Mouse (Mus musculus) liver, embryonic 11.5 days (tissue): ENCODE results near the gene Dydc2. TPM values are rescaled to one million over a fixed set of nuclear protein-coding genes. Genes with fewer than 3 reads are reported as not detected.
A peak's percentile ranks its signal among the peaks of the same experiment; 100 is the strongest.

Experiments
- ATAC-seq: fragments of 200-750 bp; cut with Nextera tagmentation; replicated peaks from 2 replicates; pipeline ENCODE4 v1.8.0; 2017; ENCODE audit warnings: moderate number of reproducible peaks, mild to moderate bottlenecking, moderate TSS enrichment, moderate library complexity; ENCODE audit not compliant: low FRiP score
- DNase-seq: peaks from one replicate; pipeline ENCODE4 v3.0.0-alpha.2; 2017; ENCODE audit warnings: low spot score
- H3K27ac ChIP-seq: fragments of 300-500 bp; sonication (generic); 2 replicates; pipeline ENCODE4 v1.5.1; 2014; ENCODE audit warnings: mild to moderate bottlenecking, low read depth, low read length, control low read depth
- H3K27me3 ChIP-seq: fragments of 300-500 bp; sonication (generic); replicated peaks from 2 replicates; pipeline ENCODE4 v1.6.1; 2014; ENCODE audit warnings: low read length, mixed read lengths; ENCODE audit not compliant: control insufficient read depth, insufficient read depth
- H3K36me3 ChIP-seq: fragments of 300-500 bp; sonication (generic); 2 replicates; pipeline ENCODE4 v1.6.1; 2014; ENCODE audit warnings: mild to moderate bottlenecking, low read length, moderate library complexity, mixed read lengths; ENCODE audit not compliant: control insufficient read depth, insufficient read depth
- H3K4me1 ChIP-seq: fragments of 300-500 bp; sonication (generic); replicated peaks from 2 replicates; pipeline ENCODE4 v1.6.1; 2014; ENCODE audit warnings: low read length, mixed read lengths; ENCODE audit not compliant: control insufficient read depth, insufficient read depth
- H3K4me2 ChIP-seq: fragments of 300-500 bp; sonication (generic); 2 replicates; pipeline ENCODE4 v1.6.1; 2014; ENCODE audit warnings: mild to moderate bottlenecking, control low read depth, moderate library complexity
- H3K4me3 ChIP-seq: fragments of 300-500 bp; sonication (generic); 2 replicates; pipeline ENCODE4 v1.5.1; 2014; ENCODE audit warnings: low read depth, low read length, control low read depth
- H3K9ac ChIP-seq: fragments of 300-500 bp; sonication (generic); 2 replicates; pipeline ENCODE4 v1.6.1; 2014; ENCODE audit warnings: low read depth, low read length, control low read depth
- H3K9me3 ChIP-seq: fragments of 300-500 bp; sonication (generic); 2 replicates; pipeline ENCODE4 v1.6.1; 2016; ENCODE audit warnings: low read length, inconsistent platforms, mixed read lengths; ENCODE audit not compliant: control insufficient read depth
- WGBS: fragments of 180-500 bp; shearing (Covaris S2); extraction: QIAGEN DNeasy Blood & Tissue Kit; methylation state at CpG from one replicate; pipeline ENCODE4 v1.1.7; 2014; 5-methylcytosine and 5-hydroxymethylcytosine counted together
- polyA plus RNA-seq: library from polyadenylated mRNA; unstranded; fragments of >200 nt; fragmentation: Nextera tagmentation; extraction: Ambion mirVana; gene quantifications from 2 replicates; pipeline ENCODE4 v1.2.1, GENCODE M21; 2014

Dydc2 gene
- polyA plus RNA-seq, 1 experiment from 2014 or later: not detected

DNA sequence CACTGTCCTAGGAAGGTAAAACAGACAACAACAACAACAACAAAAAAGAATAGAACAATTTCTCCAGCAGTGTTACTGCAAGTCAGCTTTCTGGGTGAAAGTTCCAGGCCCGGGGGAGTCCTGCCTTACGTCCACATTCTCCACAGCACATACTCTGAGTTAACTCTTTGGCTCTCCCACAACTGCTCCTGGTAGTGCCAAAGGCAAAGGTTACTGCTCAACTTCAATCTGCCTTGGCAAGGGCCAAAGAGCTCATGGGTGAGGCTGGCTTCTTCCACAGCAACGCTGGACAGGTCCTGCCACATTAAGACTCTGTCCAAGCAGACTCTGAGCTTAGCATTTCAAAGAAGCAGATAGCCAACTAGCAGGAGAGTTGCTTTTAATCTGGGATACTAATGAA, 57.1 kb downstream of the Dydc2 start:
- Histone ChIP-seq H3K4me3 (no peak overlapping the region), H3K27ac (peak overlapping the region; percentile 17; the same call in 1 of the 2 replicates), H3K4me2 (peak overlapping the region; percentile 32; the same call in 1 of the 2 replicates), H3K4me1 (peaks cover 43% of the 10 kb centered on the region), H3K9ac (no peak overlapping the region), H3K36me3 (no peaks in the 10 kb centered on the region), H3K27me3 (no peaks in the 10 kb centered on the region), H3K9me3 (no peaks in the 10 kb centered on the region)
- DNase-seq (no peak), ATAC-seq (no peak)
- 76% methylated on average over 3 of the region's 3 CpGs for WGBS

DNA sequence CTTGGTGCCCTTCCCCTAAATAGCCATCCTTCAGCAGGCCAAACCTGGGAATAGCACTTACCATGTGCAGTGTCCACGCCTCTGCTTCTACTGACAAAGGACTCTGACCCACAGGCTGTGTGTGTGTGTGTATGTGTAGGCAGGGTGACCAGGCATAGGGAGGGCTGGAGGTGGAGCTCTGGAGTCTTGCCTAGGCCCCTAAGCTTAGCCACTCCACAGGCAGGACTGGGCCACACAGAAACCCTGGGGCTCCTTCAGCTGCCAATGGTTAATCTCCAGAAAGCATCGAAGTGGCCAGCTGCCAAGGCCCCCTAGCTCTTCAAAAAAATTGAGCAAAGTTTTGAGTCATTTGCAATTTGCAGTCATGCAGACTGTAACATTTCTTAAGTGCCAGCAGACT, 60.9 kb downstream of the Dydc2 start:
- peak; percentile 77 for ATAC-seq
- 51% methylated on average over 2 of the region's 2 CpGs for WGBS
- no peak for DNase-seq

DNA sequence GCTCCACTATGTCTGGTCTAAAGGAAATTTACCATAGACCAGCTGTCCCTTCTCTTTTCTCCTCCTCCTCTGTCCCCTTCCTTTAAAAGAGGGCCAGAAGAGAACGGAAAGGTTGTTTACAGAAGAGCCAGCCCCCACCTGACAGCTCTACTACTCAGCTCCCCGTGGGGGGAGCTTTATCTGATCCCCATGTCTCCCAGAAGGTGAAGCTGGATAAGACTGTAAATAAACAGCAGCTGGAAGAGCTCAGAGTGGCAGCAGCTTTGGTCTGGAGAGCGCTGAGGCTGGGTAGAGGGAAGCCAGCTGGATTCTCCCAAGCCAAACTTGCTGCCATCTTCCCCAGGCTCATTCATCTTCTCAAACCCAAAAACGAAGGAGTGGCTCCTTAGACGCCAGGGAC, 61.4 kb downstream of the Dydc2 start:
- peak overlapping the region; percentile 24 for H3K4me3 ChIP-seq
- H3K27me3 ChIP-seq: no peaks in the 10 kb centered on the region
- peak overlapping the region; percentile 57 for H3K4me2 ChIP-seq
- WGBS: 17% methylated on average over 5 of the region's 5 CpGs
- H3K36me3 ChIP-seq: no peaks in the 10 kb centered on the region
- no peak for DNase-seq
- peaks cover 45% of the 10 kb centered on the region for H3K4me1 ChIP-seq
- peak; percentile 79 for ATAC-seq
- H3K27ac ChIP-seq: peak overlapping the region; percentile 85
- H3K9me3 ChIP-seq: no peaks in the 10 kb centered on the region
- peak overlapping the region; percentile 52 for H3K9ac ChIP-seq

More for the DNA sequence above, 60.9 kb downstream of the Dydc2 start:
- peak overlapping the region; percentile 24; the same call in 1 of the 2 replicates for H3K4me3 ChIP-seq
- peaks cover 49% of the 10 kb centered on the region for H3K4me1 ChIP-seq
- no peaks in the 10 kb centered on the region for H3K27me3 ChIP-seq
- peak overlapping the region; percentile 85 for H3K27ac ChIP-seq
- H3K9ac ChIP-seq: peak overlapping the region; percentile 52; the same call in 1 of the 2 replicates
- H3K9me3 ChIP-seq: no peaks in the 10 kb centered on the region
- H3K4me2 ChIP-seq: peak overlapping the region; percentile 57
- H3K36me3 ChIP-seq: no peaks in the 10 kb centered on the region

DNA sequence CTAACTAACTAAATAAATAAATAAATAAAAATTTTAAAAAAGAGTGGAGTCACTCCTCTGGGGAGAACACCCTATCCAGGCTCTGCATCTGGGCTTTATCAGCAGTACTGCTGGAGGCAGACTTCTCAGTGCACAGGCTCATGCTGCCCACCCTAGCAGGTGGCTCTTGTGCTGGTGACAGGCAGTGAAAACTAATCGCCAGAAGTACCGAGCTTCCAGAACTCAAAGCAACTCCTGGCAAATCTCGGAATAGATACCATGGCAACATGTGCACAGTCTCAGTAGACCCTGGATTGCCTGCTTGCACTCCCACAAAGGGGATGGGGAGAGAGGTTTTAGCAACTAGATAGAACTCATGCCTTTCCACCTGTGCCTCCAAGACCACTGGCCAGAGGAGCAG, 62.1 kb downstream of the Dydc2 start:
- Histone ChIP-seq H3K9ac (peak overlapping the region; percentile 44), H3K4me2 (peak overlapping the region; percentile 57), H3K4me3 (peak overlapping the region; percentile 24; the same call in 1 of the 2 replicates), H3K4me1 (peaks cover 43% of the 10 kb centered on the region), H3K9me3 (no peaks in the 10 kb centered on the region), H3K27ac (peak overlapping the region; percentile 85), H3K27me3 (no peaks in the 10 kb centered on the region), H3K36me3 (no peaks in the 10 kb centered on the region; the same call in 1 of the 2 replicates)
- DNase-seq (no peak), ATAC-seq (peak; percentile 94)
- 34% methylated on average over 3 of the region's 3 CpGs for WGBS

DNA sequence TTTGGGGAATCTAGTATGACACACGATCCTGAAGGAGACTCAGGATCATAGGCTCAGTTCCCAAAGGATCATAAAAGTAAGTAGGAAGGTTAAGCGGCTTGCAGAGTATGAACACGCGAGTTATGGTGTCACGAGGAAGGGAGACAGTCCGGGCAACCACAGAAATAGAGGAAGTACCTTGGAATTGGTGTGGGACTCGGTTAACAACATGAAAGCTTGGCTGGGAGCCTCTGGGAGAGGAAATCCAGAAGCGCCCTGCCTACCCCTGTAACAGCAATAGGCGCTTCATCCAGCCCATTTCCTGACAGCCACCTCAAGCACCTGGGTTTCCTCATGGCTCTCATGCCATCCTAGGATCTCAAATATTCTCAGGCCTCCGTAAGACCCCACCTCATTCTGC, 62.7 kb downstream of the Dydc2 start:
- H3K36me3 ChIP-seq: no peaks in the 10 kb centered on the region; the same call in 1 of the 2 replicates
- H3K4me2 ChIP-seq: peak overlapping the region; percentile 57
- H3K4me1 ChIP-seq: peaks cover 43% of the 10 kb centered on the region
- DNase-seq (no peak), ATAC-seq (no peak)
- no peaks in the 10 kb centered on the region for H3K27me3 ChIP-seq
- WGBS: 61% methylated on average over 10 of the region's 10 CpGs
- H3K4me3 ChIP-seq: no peak overlapping the region
- H3K9ac ChIP-seq: peak overlapping the region; percentile 44
- H3K9me3 ChIP-seq: no peaks in the 10 kb centered on the region
- peak overlapping the region; percentile 85 for H3K27ac ChIP-seq

DNA sequence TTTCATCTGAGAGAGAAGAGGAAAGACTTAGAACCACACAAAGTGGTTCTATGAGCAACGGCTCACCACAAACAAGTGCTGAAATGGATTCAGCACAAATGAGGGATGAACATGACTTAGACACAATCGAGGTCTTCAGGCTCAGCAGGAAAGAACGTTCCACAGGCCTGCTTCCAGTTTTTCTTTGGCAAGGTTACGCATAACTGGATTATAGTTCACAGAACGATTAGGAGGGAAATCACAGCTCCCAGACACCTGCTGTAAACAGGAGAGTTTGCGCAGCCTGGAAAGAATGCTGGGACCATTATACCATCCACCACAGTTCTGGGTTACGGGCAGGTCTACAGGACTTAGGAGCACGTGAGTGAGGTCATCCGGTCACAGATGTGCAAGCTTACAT, 63.3 kb downstream of the Dydc2 start:
- DNase-seq (no peak), ATAC-seq (no peak)
- no peaks in the 10 kb centered on the region for H3K9me3 ChIP-seq
- H3K27me3 ChIP-seq: no peaks in the 10 kb centered on the region
- WGBS: 82% methylated on average over 9 of the region's 9 CpGs
- H3K4me1 ChIP-seq: peaks cover 43% of the 10 kb centered on the region
- no peaks in the 10 kb centered on the region; the same call in 1 of the 2 replicates for H3K36me3 ChIP-seq
- H3K9ac ChIP-seq: no peak overlapping the region
- H3K27ac ChIP-seq: no peak overlapping the region
- no peak overlapping the region for H3K4me3 ChIP-seq
- peak overlapping the region; percentile 57 for H3K4me2 ChIP-seq

DNA sequence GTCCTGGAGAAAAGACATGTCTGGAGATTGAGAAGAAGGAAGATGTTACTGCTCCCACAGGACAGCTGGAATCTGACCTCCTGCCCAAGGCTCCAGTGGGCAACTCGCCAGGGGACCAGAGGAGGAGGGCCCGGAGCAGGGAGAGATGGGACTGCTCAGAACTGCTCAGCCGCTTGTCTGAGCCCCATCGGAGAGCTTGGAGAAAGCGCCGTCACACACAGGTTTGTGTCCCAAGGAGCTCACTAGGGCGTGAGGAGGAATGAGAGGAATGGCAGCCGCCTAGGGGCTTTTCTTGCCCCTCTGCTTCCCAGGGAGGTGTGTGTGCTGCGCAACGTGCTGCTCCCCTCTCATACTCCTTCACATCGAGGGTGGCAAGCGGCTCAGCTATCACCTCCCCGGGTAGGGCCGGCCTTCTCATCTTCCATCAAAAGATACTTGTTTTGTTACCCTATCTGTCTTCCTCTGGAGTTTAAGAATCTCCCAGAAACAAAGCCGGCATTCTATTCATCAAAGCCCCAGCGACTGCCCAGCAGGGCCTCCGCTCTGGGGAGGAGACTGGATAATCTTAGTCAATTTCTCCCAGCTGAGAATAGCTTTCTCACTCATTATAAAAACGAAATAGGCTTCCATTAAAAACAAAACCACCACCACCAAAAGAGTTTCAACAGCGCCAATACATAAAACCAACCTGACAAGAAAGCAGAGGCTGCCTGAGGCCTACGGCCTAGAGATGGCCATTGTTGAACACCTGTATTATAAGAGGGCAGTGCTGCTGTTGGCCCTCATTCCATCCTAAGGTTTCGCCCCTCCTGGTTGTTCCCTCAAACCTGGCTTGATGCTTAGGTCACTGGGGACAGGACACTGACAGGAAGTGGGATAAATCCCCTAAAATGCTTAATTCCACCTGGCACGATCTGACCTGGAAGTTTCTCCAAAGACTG, 64.5 kb downstream of the Dydc2 start:
- H3K27me3 ChIP-seq: no peaks in the 10 kb centered on the region
- no peak overlapping the region; the same call in 1 of the 2 replicates for H3K27ac ChIP-seq
- WGBS: 57% methylated on average over 22 of the region's 22 CpGs
- DNase-seq: no peak
- ATAC-seq: no peak
- H3K9me3 ChIP-seq: no peaks in the 10 kb centered on the region
- H3K36me3 ChIP-seq: no peaks in the 10 kb centered on the region; the same call in 1 of the 2 replicates
- peak overlapping the region; percentile 0 for H3K4me2 ChIP-seq
- H3K4me1 ChIP-seq: peaks cover 41% of the 10 kb centered on the region
- H3K4me3 ChIP-seq: no peak overlapping the region
- H3K9ac ChIP-seq: peak overlapping the region; percentile 3

DNA sequence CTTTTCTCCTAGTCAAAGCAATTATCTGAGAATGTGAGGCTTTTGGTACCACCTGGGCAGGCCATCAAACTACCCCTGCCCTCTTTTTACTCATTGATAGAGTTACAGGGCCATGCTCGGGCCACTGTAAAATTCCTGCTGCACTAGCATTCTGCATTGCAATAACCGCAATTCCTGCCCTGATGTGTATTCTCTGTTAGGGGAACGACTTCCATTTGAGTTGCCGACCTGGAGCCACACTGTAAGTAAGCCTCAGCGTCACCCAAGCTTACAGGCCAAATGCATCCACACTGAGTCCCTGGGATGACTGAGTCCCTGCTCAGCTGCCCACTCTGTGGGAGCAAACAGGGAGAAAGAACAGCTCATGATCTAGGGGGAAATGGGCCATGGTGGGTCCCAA, 67.4 kb downstream of the Dydc2 start:
- Histone ChIP-seq H3K27ac (no peak overlapping the region), H3K4me3 (no peak overlapping the region), H3K27me3 (no peaks in the 10 kb centered on the region), H3K36me3 (no peaks in the 10 kb centered on the region; the same call in 1 of the 2 replicates), H3K9ac (no peak overlapping the region), H3K4me1 (peaks cover 17% of the 10 kb centered on the region), H3K4me2 (no peak overlapping the region), H3K9me3 (no peaks in the 10 kb centered on the region)
- DNase-seq: no peak
- WGBS: 90% methylated on average over 5 of the region's 5 CpGs
- no peak for ATAC-seq
